Mouse (Mus musculus) CH12.LX (cell line): ENCODE measurements at regions not wholly inside any gene's neighbourhood (a gene's known extent, or its start where the extent isn't known, plus 50 kb on each side); places are given as distances from the start of the nearest gene placed in this dataset.

Source experiments
- DNase-seq: peaks from one replicate; pipeline ENCODE4 v3.0.0-alpha.2; 2013; ENCODE audit errors: extremely low read depth
- H3K27ac ChIP-seq: 2 replicates; pipeline ENCODE4 v1.5.1; 2012; ENCODE audit warnings: low read depth, mild to moderate bottlenecking, control low read depth, moderate library complexity; ENCODE audit not compliant: insufficient read depth
- H3K27me3 ChIP-seq: replicated peaks from 2 replicates; pipeline ENCODE3; 2012; ENCODE audit warnings: inconsistent platforms
- H3K36me3 ChIP-seq, 2 experiments: replicated peaks in 1 of 2; 2 replicates each; pipeline versions ENCODE3 to v1.6.1; 2012; ENCODE audit warnings: inconsistent platforms in 1 of 2, low read length in 1 of 2, mild to moderate bottlenecking in 1 of 2, mixed read lengths in 1 of 2, moderate library complexity in 1 of 2; ENCODE audit not compliant: control insufficient read depth in 1 of 2, insufficient read depth in 1 of 2
- H3K4me1 ChIP-seq, 2 experiments: 2 replicates each; pipeline ENCODE4 v1.6.1; 2012; ENCODE audit warnings: inconsistent platforms in 1 of 2, moderate library complexity in 1 of 2; ENCODE audit not compliant: insufficient read depth in 2 of 2, control insufficient read depth in 1 of 2
- H3K4me2 ChIP-seq: 2 replicates; pipeline ENCODE4 v1.6.1; 2012; ENCODE audit warnings: low read depth, mild to moderate bottlenecking, control low read depth; ENCODE audit not compliant: poor library complexity, insufficient read depth, severe bottlenecking
- H3K4me3 ChIP-seq, 3 experiments: fragments of 150-350 bp in 1 of 3; sonication (generic) in 1 of 3; replicated peaks in 1 of 3; 2 replicates each; pipeline versions ENCODE3 to v1.5.1; 2011 to 2012; ENCODE audit warnings: low read depth in 2 of 3, low read length in 2 of 3, mild to moderate bottlenecking in 2 of 3, moderate library complexity in 2 of 3, control low read depth in 1 of 3, improper control_type of control experiment in 1 of 3, inconsistent platforms in 1 of 3, mixed read lengths in 1 of 3; ENCODE audit not compliant: poor library complexity in 1 of 3
- H3K79me2 ChIP-seq: replicated peaks from 2 replicates; pipeline ENCODE4 v1.6.1; 2012; ENCODE audit warnings: mild to moderate bottlenecking, moderate library complexity; ENCODE audit not compliant: control insufficient read depth, poor library complexity, insufficient read depth, severe bottlenecking; ENCODE audit errors: extremely low read depth
- H3K9ac ChIP-seq: 2 replicates; pipeline ENCODE4 v1.6.1; 2012; ENCODE audit warnings: low read depth, mild to moderate bottlenecking, control low read depth, moderate library complexity; ENCODE audit not compliant: insufficient read depth
- H3K9me3 ChIP-seq: replicated peaks from 2 replicates; pipeline ENCODE3; 2012; ENCODE audit warnings: low read length, inconsistent platforms, mixed read lengths
- CHD1 ChIP-seq: IDR thresholded peaks from 2 replicates; pipeline ENCODE4 v1.6.1; 2012; ENCODE audit warnings: low read depth, low read length, improper control_type of control experiment, inconsistent platforms
- CHD2 ChIP-seq: IDR thresholded peaks from 2 replicates; pipeline ENCODE4 v1.6.1; 2011; ENCODE audit warnings: low read length, improper control_type of control experiment
- E2F4 ChIP-seq: IDR thresholded peaks from 2 replicates; pipeline ENCODE4 v1.6.1; 2011; ENCODE audit warnings: low read depth, low read length, improper control_type of control experiment; ENCODE audit not compliant: insufficient replicate concordance
- ELF1 ChIP-seq: IDR thresholded peaks from 2 replicates; pipeline ENCODE4 v1.6.1; 2014; ENCODE audit warnings: low read depth, mild to moderate bottlenecking, inconsistent platforms, low read length, improper control_type of control experiment
- EP300 ChIP-seq: IDR thresholded peaks from 2 replicates; pipeline ENCODE4 v1.6.1; 2011; ENCODE audit warnings: low read length, improper control_type of control experiment
- IRF4 ChIP-seq: IDR thresholded peaks from 2 replicates; pipeline ENCODE4 v1.6.1; 2014; ENCODE audit warnings: low read depth, mild to moderate bottlenecking, inconsistent platforms, low read length, improper control_type of control experiment
- JUN ChIP-seq: IDR thresholded peaks from 2 replicates; pipeline ENCODE4 v1.6.1; 2011; ENCODE audit warnings: low read depth, mild to moderate bottlenecking, low read length, improper control_type of control experiment, moderate library complexity; ENCODE audit not compliant: insufficient read depth
- MAFK ChIP-seq: IDR thresholded peaks from 2 replicates; pipeline ENCODE4 v1.6.1; 2011; ENCODE audit warnings: low read length, improper control_type of control experiment; ENCODE audit not compliant: insufficient replicate concordance
- MAX ChIP-seq: IDR thresholded peaks from 2 replicates; pipeline ENCODE4 v1.6.1; 2011; ENCODE audit warnings: low read length, improper control_type of control experiment
- MEF2A ChIP-seq: IDR thresholded peaks from 2 replicates; pipeline ENCODE4 v1.6.1; 2014; ENCODE audit warnings: low read depth, mild to moderate bottlenecking, inconsistent platforms, low read length, improper control_type of control experiment, borderline replicate concordance
- MXI1 ChIP-seq: IDR thresholded peaks from 2 replicates; pipeline ENCODE4 v1.6.1; 2011; ENCODE audit warnings: mild to moderate bottlenecking, low read depth, low read length, improper control_type of control experiment
- MYC ChIP-seq: IDR thresholded peaks from 2 replicates; pipeline ENCODE4 v1.6.1; 2011; ENCODE audit warnings: low read depth, mild to moderate bottlenecking, improper control_type of control experiment, low read length
- NELFE ChIP-seq: IDR thresholded peaks from 2 replicates; pipeline ENCODE4 v1.6.1; 2011; ENCODE audit warnings: low read depth, low read length, improper control_type of control experiment
- PAX5 ChIP-seq: IDR thresholded peaks from 2 replicates; pipeline ENCODE4 v1.6.1; 2012; ENCODE audit warnings: low read length, inconsistent platforms, mixed read lengths
- POLR2A ChIP-seq: IDR thresholded peaks from 2 replicates; pipeline ENCODE4 v1.6.1; 2011; ENCODE audit warnings: low read depth, mild to moderate bottlenecking, improper control_type of control experiment, low read length
- POLR2AphosphoS2 ChIP-seq: IDR thresholded peaks from 2 replicates; pipeline ENCODE4 v1.6.1; 2011; ENCODE audit warnings: low read depth, low read length, improper control_type of control experiment
- RAD21 ChIP-seq: IDR thresholded peaks from 2 replicates; pipeline ENCODE4 v1.6.1; 2011; ENCODE audit warnings: low read depth, mild to moderate bottlenecking, low read length, improper control_type of control experiment, moderate library complexity
- SIN3A ChIP-seq: IDR thresholded peaks from 2 replicates; pipeline ENCODE4 v1.6.1; 2012; ENCODE audit warnings: low read length, improper control_type of control experiment, inconsistent platforms
- TBP ChIP-seq: conservative IDR thresholded peaks from 2 replicates; pipeline ENCODE4 v1.6.1; 2011; ENCODE audit warnings: low read depth, low read length, improper control_type of control experiment
- TCF12 ChIP-seq: IDR thresholded peaks from 2 replicates; pipeline ENCODE4 v1.6.1; 2014; ENCODE audit warnings: low read depth, mild to moderate bottlenecking, inconsistent platforms, low read length, improper control_type of control experiment
- USF1 ChIP-seq: IDR thresholded peaks from 2 replicates; pipeline ENCODE4 v1.6.1; 2014; ENCODE audit warnings: low read depth, mild to moderate bottlenecking, inconsistent platforms, low read length, improper control_type of control experiment
- ZKSCAN1 ChIP-seq: IDR thresholded peaks from 2 replicates; pipeline ENCODE4 v1.6.1; 2012; ENCODE audit warnings: low read depth, inconsistent platforms, low read length, improper control_type of control experiment, borderline replicate concordance
- ZNF384 ChIP-seq: IDR thresholded peaks from 2 replicates; pipeline ENCODE4 v1.6.1; 2012; ENCODE audit warnings: low read depth, low read length, improper control_type of control experiment, inconsistent platforms
- dilution Hi-C: fragments of 300-500 bp; cut with MboI; formaldehyde crosslinking; loops from 2 replicates; pipeline ENCODE4 v1.14.3; 2020; ENCODE audit warnings: low sequenced_read_pairs; ENCODE audit not compliant: extremely low pct_unique_long_range_greater_than_20kb, extremely low pct_ligation_motif_present
- in situ Hi-C: fragments of 300-500 bp; cut with MboI; formaldehyde crosslinking; loops from 3 replicates; pipeline ENCODE4 v1.14.3; 2019; ENCODE audit warnings: low sequenced_read_pairs, low pct_ligation_motif_present, low pct_unique_long_range_greater_than_20kb, mixed read lengths

- Histone ChIP-seq H3K27me3 (no peaks in the 10 kb centered on the region), H3K36me3 (peaks cover 0 to 20% of the 10 kb centered on the region in 2 experiments), H3K9me3 (no peaks in the 10 kb centered on the region), H3K4me1 (no peaks in the 10 kb centered on the region), H3K4me2 (no peak overlapping the region), H3K4me3 (no peak overlapping the region), H3K79me2 (no peaks in the 10 kb centered on the region), H3K27ac (no peak overlapping the region), H3K9ac (no peak overlapping the region)
- TF ChIP-seq IRF4 = no peak
- TF ChIP-seq EP300 = no peak
- no peak for TF ChIP-seq USF1
- TF ChIP-seq POLR2A = no peak
- TF ChIP-seq TBP = no peak
- TF ChIP-seq TCF12 = no peak
- no peak for TF ChIP-seq PAX5
- no peak for TF ChIP-seq ZNF384
- TF ChIP-seq POLR2AphosphoS2 = no peak
- TF ChIP-seq JUN = no peak
- TF ChIP-seq NELFE = no peak
- TF ChIP-seq CHD2 = no peak
- TF ChIP-seq RAD21 = no peak
- no peak for TF ChIP-seq MEF2A
- dilution Hi-C loops = no loop called here
- in situ Hi-C loops = no loop called here
- DNase-seq = no peak
Observed at GRCm38 (mm10) chr12:113355132-113355531, 134.2 kb upstream of the Adam6b start.

GRCm38 (mm10) chr12:113358077-113358476, 131.2 kb upstream of the Adam6b start:
- dilution Hi-C loops = no loop called here
- no peak overlapping the region for H3K4me2 ChIP-seq
- in situ Hi-C loops = no loop called here
- DNase-seq = no peak
- TF ChIP-seq NELFE = no peak
- no peak for TF ChIP-seq MXI1
- no peak for TF ChIP-seq ELF1
- no peak for TF ChIP-seq ZKSCAN1
- TF ChIP-seq TCF12 = no peak
- no peak for TF ChIP-seq E2F4
- no peak for TF ChIP-seq RAD21
- no peak for TF ChIP-seq CHD1
- TF ChIP-seq POLR2A = no peak
- TF ChIP-seq MYC = no peak
- TF ChIP-seq MAX = no peak
- no peak for TF ChIP-seq SIN3A
- no peak for TF ChIP-seq MAFK
- H3K9ac ChIP-seq = no peak overlapping the region
- peaks cover 0 to 10% of the 10 kb centered on the region in 2 experiments; a peak in 2 of 4 replicates for H3K4me1 ChIP-seq
- H3K9me3 ChIP-seq = no peaks in the 10 kb centered on the region
- H3K36me3 ChIP-seq = peaks cover 0 to 25% of the 10 kb centered on the region in 2 experiments
- no peaks in the 10 kb centered on the region for H3K27me3 ChIP-seq
- no peak overlapping the region for H3K4me3 ChIP-seq
- H3K79me2 ChIP-seq = no peaks in the 10 kb centered on the region
- H3K27ac ChIP-seq = no peak overlapping the region
